Mouse (Mus musculus) testis, adult 2 months (tissue): Measurements from ENCODE around the gene Cc2d2b. TPM values are rescaled to one million over a fixed set of nuclear protein-coding genes. Genes with fewer than 3 reads are reported as not detected.

ENCODE experiments used
- H3K27ac ChIP-seq: fragments of 200-500 bp; 2 replicates; pipeline ENCODE4 v1.5.1; 2012; ENCODE audit warnings: low read depth, low read length; ENCODE audit not compliant: control insufficient read depth, insufficient read depth
- H3K27me3 ChIP-seq: fragments of 200-500 bp; 2 replicates; pipeline ENCODE4 v1.6.1; 2012; ENCODE audit warnings: mild to moderate bottlenecking, low read length, moderate library complexity; ENCODE audit not compliant: control insufficient read depth, insufficient read depth
- H3K36me3 ChIP-seq: fragments of 200-500 bp; 2 replicates; pipeline ENCODE4 v1.6.1; 2012; ENCODE audit warnings: mild to moderate bottlenecking, low read length; ENCODE audit not compliant: control insufficient read depth, insufficient read depth
- H3K4me1 ChIP-seq: fragments of 200-500 bp; 2 replicates; pipeline ENCODE4 v1.6.1; 2012; ENCODE audit warnings: low read length; ENCODE audit not compliant: control insufficient read depth, insufficient read depth
- H3K4me3 ChIP-seq: fragments of 200-500 bp; 2 replicates; pipeline ENCODE4 v1.5.1; 2012; ENCODE audit warnings: low read depth, mild to moderate bottlenecking, low read length, moderate library complexity, mixed read lengths; ENCODE audit not compliant: control insufficient read depth
- CTCF ChIP-seq: fragments of 200-500 bp; IDR thresholded peaks from 2 replicates; pipeline ENCODE4 v1.5.1; 2012; ENCODE audit warnings: low read depth, mild to moderate bottlenecking, inconsistent platforms, low read length, moderate library complexity; ENCODE audit not compliant: control insufficient read depth, insufficient read depth, insufficient replicate concordance
- POLR2A ChIP-seq: fragments of 200-500 bp; IDR thresholded peaks from 2 replicates; pipeline ENCODE4 v1.6.1; 2012; ENCODE audit warnings: low read depth, mild to moderate bottlenecking, inconsistent platforms, low read length, moderate library complexity; ENCODE audit not compliant: control insufficient read depth
- polyA plus RNA-seq: library from polyadenylated mRNA; depleted of rRNA; stranded (reverse); fragments of >200 nt; gene quantifications from 2 replicates; pipeline ENCODE4 v1.2.3, GENCODE M21; 2012; rRNA removed

Cc2d2b gene
- polyA plus RNA-seq, 1 experiment: 11.3 TPM

GRCm38 (mm10) chr19:40869425-40870105 lies 121.0 kb downstream of the Cc2d2b start:
- TF ChIP-seq CTCF: no peak
- no peak for TF ChIP-seq POLR2A
- Histone ChIP-seq H3K4me3 (no peak overlapping the region), H3K27ac (no peak overlapping the region), H3K4me1 (no peaks in the 10 kb centered on the region), H3K36me3 (no peaks in the 10 kb centered on the region), H3K27me3 (no peaks in the 10 kb centered on the region)

- no peaks in the 10 kb centered on the region for H3K27me3 ChIP-seq
- H3K27ac ChIP-seq: peak overlapping the region; percentile 95
- no peaks in the 10 kb centered on the region for H3K4me1 ChIP-seq
- no peak for TF ChIP-seq CTCF
- TF ChIP-seq POLR2A: peak; percentile 97
- H3K36me3 ChIP-seq: no peaks in the 10 kb centered on the region
- H3K4me3 ChIP-seq: peak overlapping the region; percentile 96
These were observed 124.6 kb downstream of the Cc2d2b start for GRCm38 (mm10) chr19:40872955-40873665.

Other genes starting within 250 kb of the Cc2d2b start
- gene Sorbs1, start 235.0 kb upstream of the Cc2d2b start, polyA plus RNA-seq: 12.9 and 13.0 TPM in 2 replicates
- gene Aldh18a1, start 160.3 kb upstream of the Cc2d2b start, polyA plus RNA-seq: 4.3 and 4.8 TPM in 2 replicates
- gene Tctn3, start 136.5 kb upstream of the Cc2d2b start, polyA plus RNA-seq: 24.0 and 27.8 TPM in 2 replicates
- 36.6 and 41.4 TPM in 2 replicates for gene Entpd1, start 136.4 kb upstream of the Cc2d2b start, polyA plus RNA-seq
- gene Ccnj, start 82.5 kb downstream of the Cc2d2b start, polyA plus RNA-seq: 1.7 TPM in 2 replicates
- 2.2 and 3.6 TPM in 2 replicates for gene Zfp518a, start 146.0 kb downstream of the Cc2d2b start, polyA plus RNA-seq
- gene Blnk, start 245.8 kb downstream of the Cc2d2b start, polyA plus RNA-seq: 1.3 and 2.2 TPM in 2 replicates